Mouse (Mus musculus) stomach, embryonic 15.5 days (tissue): ENCODE measurements around the gene Arhgap28. TPM values are rescaled to one million over a fixed set of nuclear protein-coding genes. Genes with fewer than 3 reads are reported as not detected.
A peak's percentile ranks its signal among the peaks of the same experiment; 100 is the strongest.

Experiments
- ATAC-seq: fragments of 200-750 bp; cut with Nextera tagmentation; 2 replicates; pipeline ENCODE4 v1.8.0; 2017; ENCODE audit warnings: low read depth, moderate number of reproducible peaks, moderate TSS enrichment; ENCODE audit not compliant: insufficient read depth, low FRiP score
- H3K27ac ChIP-seq: fragments of 300-500 bp; sonication (generic); 2 replicates; pipeline ENCODE4 v1.5.1; 2015; ENCODE audit warnings: mild to moderate bottlenecking, inconsistent platforms
- H3K27me3 ChIP-seq: fragments of 300-500 bp; sonication (generic); replicated peaks from 2 replicates; pipeline ENCODE4 v1.6.1; 2015; ENCODE audit warnings: inconsistent platforms
- H3K36me3 ChIP-seq: fragments of 300-500 bp; sonication (generic); 2 replicates; pipeline ENCODE4 v1.6.1; 2015; ENCODE audit warnings: inconsistent platforms
- H3K4me1 ChIP-seq: fragments of 300-500 bp; sonication (generic); 2 replicates; pipeline ENCODE4 v1.6.1; 2015; ENCODE audit warnings: inconsistent platforms
- H3K4me2 ChIP-seq: fragments of 300-500 bp; sonication (generic); 2 replicates; pipeline ENCODE4 v1.6.1; 2015; ENCODE audit warnings: mild to moderate bottlenecking, inconsistent platforms
- H3K4me3 ChIP-seq: fragments of 300-500 bp; sonication (generic); replicated peaks from 2 replicates; pipeline ENCODE4 v1.5.1; 2015; ENCODE audit warnings: inconsistent platforms
- H3K9ac ChIP-seq: fragments of 300-500 bp; sonication (generic); 2 replicates; pipeline ENCODE4 v1.6.1; 2015; ENCODE audit warnings: inconsistent platforms
- H3K9me3 ChIP-seq: fragments of 300-500 bp; sonication (generic); 2 replicates; pipeline ENCODE4 v1.6.1; 2016; ENCODE audit warnings: inconsistent platforms
- WGBS: fragments of 180-500 bp; shearing (Covaris S2); methylation state at CpG from one replicate; pipeline ENCODE4 v1.1.7; 2015; 5-methylcytosine and 5-hydroxymethylcytosine counted together
- polyA plus RNA-seq: library from polyadenylated mRNA; unstranded; fragments of >200 nt; fragmentation: Nextera tagmentation; extraction: Ambion mirVana; gene quantifications from 2 replicates; pipeline ENCODE4 v1.2.1, GENCODE M21; 2015

The Arhgap28 gene
- polyA plus RNA-seq, 1 experiment from 2014 or later: 23.9 TPM

DNA sequence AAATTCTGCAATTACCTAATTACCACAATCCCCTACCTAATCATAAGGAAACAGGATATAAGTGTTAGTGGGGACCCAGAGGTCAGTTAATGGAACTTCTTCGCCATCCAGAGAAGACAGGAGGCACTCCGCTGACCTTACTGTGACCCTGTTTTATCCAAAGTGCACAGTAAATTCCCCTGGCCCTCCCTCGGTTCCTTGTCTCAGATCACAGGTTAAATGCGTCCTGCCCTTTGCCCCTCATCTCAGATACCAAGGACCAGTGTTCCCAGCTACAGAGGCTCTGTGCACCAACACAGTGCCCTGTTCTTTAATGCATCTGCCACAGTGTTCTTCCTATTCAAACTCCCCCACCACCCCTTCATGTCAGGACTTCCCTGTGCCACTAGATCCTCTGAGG lies 18.4 kb downstream of the Arhgap28 start:
- Histone ChIP-seq H3K9ac (no peak overlapping the region), H3K4me3 (no peak overlapping the region), H3K36me3 (no peaks in the 10 kb centered on the region), H3K4me2 (no peak overlapping the region), H3K27ac (no peak overlapping the region), H3K27me3 (no peaks in the 10 kb centered on the region), H3K9me3 (no peaks in the 10 kb centered on the region), H3K4me1 (peaks cover 20% of the 10 kb centered on the region)
- 37% methylated on average over 4 of the region's 4 CpGs for whole genome bisulfite sequencing
- no peak for ATAC-seq

DNA sequence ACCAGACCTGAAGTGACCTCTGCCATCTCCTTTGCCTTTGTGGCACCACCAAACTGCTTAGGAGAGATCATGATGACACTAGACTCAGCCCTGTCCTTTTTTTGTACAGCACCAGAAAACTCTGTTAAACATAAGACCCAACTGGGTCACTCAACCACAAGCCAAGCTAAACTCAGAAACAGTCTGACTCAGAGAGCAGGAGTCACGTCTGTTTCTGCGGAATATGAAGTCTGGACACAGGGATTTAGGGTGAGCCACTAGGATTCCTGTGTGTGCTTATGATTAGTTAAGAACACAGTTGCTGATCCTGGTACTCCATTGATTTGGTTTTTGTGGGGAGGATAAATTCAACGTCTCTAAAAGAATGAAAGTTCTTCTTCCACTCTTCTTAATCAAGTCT lies 23.3 kb downstream of the Arhgap28 start:
- H3K27ac ChIP-seq: no peak overlapping the region
- no peaks in the 10 kb centered on the region for H3K36me3 ChIP-seq
- H3K4me3 ChIP-seq: no peak overlapping the region
- H3K27me3 ChIP-seq: no peaks in the 10 kb centered on the region
- no peaks in the 10 kb centered on the region for H3K9me3 ChIP-seq
- H3K4me1 ChIP-seq: peaks cover 14% of the 10 kb centered on the region; the same call in 1 of the 2 replicates
- no peak overlapping the region for H3K9ac ChIP-seq
- ATAC-seq: no peak
- H3K4me2 ChIP-seq: no peak overlapping the region
- 72% methylated on average over 3 of the region's 3 CpGs for WGBS

DNA sequence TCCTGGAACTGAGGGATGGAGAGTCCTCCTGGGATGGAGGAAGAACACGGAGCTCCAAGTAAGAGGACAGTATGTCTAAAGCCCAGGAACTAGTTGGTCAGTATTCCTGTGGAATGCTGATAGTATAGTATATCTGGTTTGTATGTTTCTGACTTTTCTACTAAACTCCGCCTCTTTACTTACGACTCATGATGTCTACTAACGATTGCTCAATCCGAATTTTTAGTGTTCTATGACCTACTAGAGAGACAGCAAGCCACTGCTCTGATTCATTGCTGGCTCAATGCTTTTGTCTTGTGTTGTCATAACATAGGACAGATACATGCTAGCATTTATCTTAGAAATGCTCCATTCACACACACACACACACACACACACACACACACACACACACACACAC lies 24.7 kb downstream of the Arhgap28 start:
- Histone ChIP-seq H3K27ac (peak overlapping the region; percentile 45; the same call in 1 of the 2 replicates), H3K9me3 (no peaks in the 10 kb centered on the region), H3K4me2 (no peak overlapping the region), H3K36me3 (no peaks in the 10 kb centered on the region), H3K4me3 (no peak overlapping the region), H3K27me3 (no peaks in the 10 kb centered on the region), H3K9ac (no peak overlapping the region), H3K4me1 (peaks cover 18% of the 10 kb centered on the region)
- WGBS: 68% methylated on average over 5 of the region's 5 CpGs
- no peak for ATAC-seq

DNA sequence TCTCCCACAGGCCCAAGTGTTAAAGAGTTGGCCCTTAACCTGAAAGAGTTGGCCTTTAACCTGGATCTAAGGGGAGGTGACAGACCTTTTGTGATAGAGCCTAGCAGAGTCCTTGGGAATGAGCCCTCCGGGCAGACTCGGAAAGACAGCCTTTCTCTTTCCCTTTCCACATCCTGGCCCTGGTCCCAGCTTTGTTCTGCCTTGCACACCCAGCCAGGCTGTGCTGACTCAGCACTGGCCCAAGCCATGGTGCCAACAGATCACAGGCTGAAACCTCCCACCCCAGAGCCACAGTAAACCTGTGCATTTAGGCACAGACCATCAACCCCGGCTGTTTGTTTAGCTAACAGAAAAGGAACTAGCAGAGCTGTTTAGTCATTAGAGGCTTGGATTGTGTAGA lies 25.1 kb downstream of the Arhgap28 start:
- ATAC-seq: peak; percentile 60; the same call in 1 of the 2 replicates
- H3K9ac ChIP-seq: no peak overlapping the region
- no peak overlapping the region for H3K4me3 ChIP-seq
- peaks cover 18% of the 10 kb centered on the region for H3K4me1 ChIP-seq
- H3K36me3 ChIP-seq: no peaks in the 10 kb centered on the region
- no peak overlapping the region for H3K4me2 ChIP-seq
- 19% methylated on average over 3 of the region's 3 CpGs for WGBS
- H3K9me3 ChIP-seq: no peaks in the 10 kb centered on the region
- H3K27me3 ChIP-seq: no peaks in the 10 kb centered on the region
- H3K27ac ChIP-seq: peak overlapping the region; percentile 45; the same call in 1 of the 2 replicates

DNA sequence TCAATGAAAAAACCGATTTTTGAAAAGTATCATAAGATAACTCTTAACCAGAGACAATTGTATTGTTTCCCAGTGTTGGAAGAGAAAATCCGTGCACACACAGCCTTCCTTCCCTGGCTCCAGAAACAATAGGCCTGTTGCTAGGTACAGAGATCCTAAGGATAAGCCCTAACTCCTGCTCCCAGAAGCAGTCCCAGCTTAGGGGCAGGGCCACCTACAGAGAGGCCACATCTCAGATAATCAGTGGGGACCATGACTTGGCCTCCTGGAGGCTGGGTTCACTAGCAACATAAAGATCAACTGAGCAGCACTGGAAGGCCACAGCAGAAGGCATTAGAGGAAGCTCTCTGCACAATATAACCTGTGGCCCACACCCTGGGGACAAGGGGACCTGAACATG lies 27.5 kb downstream of the Arhgap28 start:
- Histone ChIP-seq H3K4me3 (no peak overlapping the region), H3K4me1 (peaks cover 18% of the 10 kb centered on the region), H3K9ac (no peak overlapping the region), H3K27ac (no peak overlapping the region), H3K27me3 (no peaks in the 10 kb centered on the region), H3K9me3 (no peaks in the 10 kb centered on the region), H3K4me2 (no peak overlapping the region), H3K36me3 (no peaks in the 10 kb centered on the region)
- 36% methylated on average over 2 of the region's 2 CpGs for WGBS
- ATAC-seq: peak; percentile 63; the same call in 1 of the 2 replicates

DNA sequence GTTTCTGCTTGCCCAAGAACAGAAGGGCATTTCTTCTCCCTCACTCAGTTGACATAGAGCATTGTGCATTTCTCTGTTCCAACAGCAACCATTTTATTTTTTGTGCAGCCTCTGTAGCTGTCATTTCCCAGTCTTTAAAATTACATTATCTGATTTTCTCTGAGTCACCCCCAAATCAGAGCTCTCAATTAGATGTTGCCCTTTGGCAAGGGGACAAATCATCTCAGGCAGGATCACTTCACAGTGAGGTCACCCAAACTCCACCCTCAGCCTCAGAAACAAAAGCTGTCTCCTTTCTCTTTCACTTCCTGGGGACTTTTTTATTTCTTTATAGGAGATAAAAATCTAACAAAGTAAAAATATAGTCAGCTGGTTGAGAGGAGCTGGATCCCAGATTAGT lies 27.9 kb downstream of the Arhgap28 start:
- H3K4me1 ChIP-seq: peaks cover 18% of the 10 kb centered on the region
- ATAC-seq: no peak
- no peaks in the 10 kb centered on the region for H3K9me3 ChIP-seq

DNA sequence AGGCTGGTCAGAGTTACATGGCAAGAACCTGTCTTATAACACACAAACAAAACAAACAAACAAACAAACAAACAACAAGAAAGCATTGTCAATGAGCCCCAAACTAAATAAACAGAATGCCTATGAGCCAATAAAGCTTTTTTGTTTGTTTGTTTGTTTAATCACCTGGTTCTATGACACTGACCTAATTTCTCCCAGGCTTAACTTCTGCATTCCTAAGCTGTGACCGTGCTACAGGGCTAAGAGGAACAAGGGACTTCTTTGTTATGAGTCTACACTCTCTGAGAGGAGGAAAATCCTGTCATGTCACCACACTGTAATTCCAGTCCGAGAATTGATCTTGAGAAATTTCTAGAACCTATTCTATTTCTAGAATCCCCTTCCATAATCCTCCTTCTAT lies 29.2 kb downstream of the Arhgap28 start:
- Histone ChIP-seq H3K27ac (no peak overlapping the region), H3K9me3 (no peaks in the 10 kb centered on the region), H3K4me3 (no peak overlapping the region)

More for the DNA sequence above, 27.9 kb downstream of the Arhgap28 start:
- no peaks in the 10 kb centered on the region for H3K36me3 ChIP-seq
- H3K9ac ChIP-seq: no peak overlapping the region
- H3K4me2 ChIP-seq: no peak overlapping the region
- H3K27me3 ChIP-seq: no peaks in the 10 kb centered on the region
- no peak overlapping the region for H3K27ac ChIP-seq
- no peak overlapping the region for H3K4me3 ChIP-seq

DNA sequence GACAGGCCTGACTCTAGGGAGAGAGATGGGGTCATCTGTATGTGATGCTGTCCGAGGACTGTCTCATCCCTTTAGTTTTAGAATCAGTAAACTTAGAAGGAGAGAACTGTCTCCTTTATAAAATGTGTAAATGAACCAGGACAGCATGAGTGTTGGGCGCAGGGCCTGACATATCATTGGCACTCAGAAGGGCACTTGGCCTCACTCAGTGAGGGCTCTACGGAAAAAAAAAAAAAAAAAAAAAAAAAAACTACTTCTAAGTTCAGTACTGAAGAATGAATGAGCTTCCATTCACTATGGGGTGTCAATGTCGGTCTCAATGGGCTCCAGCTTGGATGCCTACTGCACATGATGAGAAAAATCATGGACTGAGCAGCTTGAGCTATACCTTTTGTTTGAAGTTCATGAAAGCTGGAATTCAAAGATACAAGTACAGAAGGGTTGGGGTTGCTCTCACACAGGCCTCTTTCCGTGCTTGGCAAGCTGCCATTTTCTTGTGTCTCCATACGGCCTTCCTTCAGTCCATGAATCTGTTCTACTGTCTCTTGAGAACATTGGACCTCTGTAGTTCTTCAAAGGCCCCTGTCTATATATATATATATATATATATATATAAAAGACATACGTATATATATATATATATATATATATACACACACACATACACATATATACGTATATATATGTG lies 36.9 kb downstream of the Arhgap28 start:
- Histone ChIP-seq H3K27ac (no peak overlapping the region), H3K4me1 (no peaks in the 10 kb centered on the region), H3K27me3 (no peaks in the 10 kb centered on the region), H3K9me3 (no peaks in the 10 kb centered on the region), H3K9ac (no peak overlapping the region), H3K4me2 (no peak overlapping the region), H3K36me3 (no peaks in the 10 kb centered on the region), H3K4me3 (no peak overlapping the region)
- no peak for ATAC-seq
- WGBS: 61% methylated on average over 8 of the region's 8 CpGs

More for the DNA sequence above, 29.2 kb downstream of the Arhgap28 start:
- H3K9ac ChIP-seq: no peak overlapping the region
- 44% methylated on average over 2 of the region's 2 CpGs for WGBS
- no peaks in the 10 kb centered on the region for H3K27me3 ChIP-seq
- peaks cover 18% of the 10 kb centered on the region for H3K4me1 ChIP-seq
- H3K4me2 ChIP-seq: no peak overlapping the region
- no peak for ATAC-seq
- no peaks in the 10 kb centered on the region for H3K36me3 ChIP-seq

DNA sequence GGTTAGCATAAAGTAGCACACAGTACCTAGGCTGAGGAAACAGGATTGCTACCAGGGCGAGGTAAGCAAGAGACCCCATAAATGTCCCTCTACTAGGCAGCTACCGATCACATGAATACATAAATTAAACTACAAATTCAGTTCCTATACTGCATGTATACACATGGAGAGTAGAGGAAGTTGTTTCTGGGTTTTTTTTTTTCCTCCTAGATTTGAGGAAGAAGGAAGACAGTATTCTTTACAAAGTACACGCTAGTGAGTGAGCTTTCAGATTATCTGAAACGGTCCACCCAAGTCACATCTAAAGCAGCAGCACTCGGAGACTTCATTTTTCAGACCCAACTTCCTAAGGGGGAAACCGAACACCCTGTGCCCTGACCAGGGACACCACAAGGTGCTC lies 41.1 kb downstream of the Arhgap28 start:
- no peak overlapping the region for H3K27ac ChIP-seq
- H3K27me3 ChIP-seq: no peaks in the 10 kb centered on the region
- no peaks in the 10 kb centered on the region for H3K4me1 ChIP-seq
- no peak overlapping the region for H3K4me3 ChIP-seq
- no peak for ATAC-seq
- no peaks in the 10 kb centered on the region for H3K36me3 ChIP-seq
- no peak overlapping the region for H3K9ac ChIP-seq
- 83% methylated on average over 6 of the region's 6 CpGs for WGBS
- H3K9me3 ChIP-seq: no peaks in the 10 kb centered on the region
- H3K4me2 ChIP-seq: no peak overlapping the region

DNA sequence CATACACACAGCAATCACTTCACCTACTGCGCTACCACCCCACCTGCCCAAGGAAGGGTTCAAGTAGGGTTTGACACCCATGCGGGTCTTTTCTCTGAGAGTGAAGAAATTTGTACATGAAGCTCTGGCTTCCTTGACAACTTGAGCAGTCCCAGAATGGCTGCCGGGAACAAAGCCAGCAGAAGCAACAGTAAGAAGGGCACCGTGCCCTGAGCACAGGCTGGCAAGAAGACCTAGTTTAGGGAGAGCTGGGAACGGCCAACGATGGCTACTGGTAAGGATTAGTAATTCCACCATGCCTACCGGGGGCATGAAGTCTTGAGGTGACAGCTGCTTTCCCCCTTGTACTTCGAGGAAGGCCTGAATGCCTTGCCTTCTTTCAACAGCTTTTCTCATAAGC lies 41.9 kb downstream of the Arhgap28 start:
- no peak overlapping the region for H3K4me3 ChIP-seq
- H3K36me3 ChIP-seq: no peaks in the 10 kb centered on the region
- no peak for ATAC-seq
- H3K27me3 ChIP-seq: no peaks in the 10 kb centered on the region
- 90% methylated on average over 8 of the region's 8 CpGs for WGBS
- no peaks in the 10 kb centered on the region for H3K9me3 ChIP-seq
- H3K4me2 ChIP-seq: no peak overlapping the region
- H3K4me1 ChIP-seq: no peaks in the 10 kb centered on the region
- no peak overlapping the region for H3K27ac ChIP-seq
- H3K9ac ChIP-seq: no peak overlapping the region

DNA sequence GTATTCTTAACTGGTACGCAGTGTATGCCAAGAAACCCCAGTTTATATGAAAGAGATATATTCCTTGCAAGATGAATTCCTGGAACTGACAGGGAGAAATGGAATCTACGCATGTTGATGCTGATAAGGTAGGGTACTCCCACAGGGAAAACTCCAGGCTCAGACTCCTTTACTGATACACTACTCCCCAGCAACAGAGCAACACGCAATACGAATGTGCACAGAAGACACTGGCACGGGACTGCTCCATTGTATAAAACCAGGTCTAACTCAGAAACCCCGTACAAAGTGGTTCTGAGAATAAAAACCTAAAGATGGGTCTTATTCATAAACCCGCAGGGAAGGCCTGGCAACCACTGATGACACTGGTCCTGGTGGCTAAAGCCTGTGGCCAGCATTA lies 45.0 kb downstream of the Arhgap28 start:
- no peak overlapping the region for H3K27ac ChIP-seq
- 85% methylated on average over 7 of the region's 7 CpGs for WGBS
- no peak overlapping the region for H3K4me3 ChIP-seq
- H3K4me2 ChIP-seq: no peak overlapping the region
- ATAC-seq: no peak
- peaks cover 16% of the 10 kb centered on the region for H3K4me1 ChIP-seq
- H3K27me3 ChIP-seq: no peaks in the 10 kb centered on the region
- no peak overlapping the region for H3K9ac ChIP-seq
- no peaks in the 10 kb centered on the region for H3K36me3 ChIP-seq
- no peaks in the 10 kb centered on the region for H3K9me3 ChIP-seq

DNA sequence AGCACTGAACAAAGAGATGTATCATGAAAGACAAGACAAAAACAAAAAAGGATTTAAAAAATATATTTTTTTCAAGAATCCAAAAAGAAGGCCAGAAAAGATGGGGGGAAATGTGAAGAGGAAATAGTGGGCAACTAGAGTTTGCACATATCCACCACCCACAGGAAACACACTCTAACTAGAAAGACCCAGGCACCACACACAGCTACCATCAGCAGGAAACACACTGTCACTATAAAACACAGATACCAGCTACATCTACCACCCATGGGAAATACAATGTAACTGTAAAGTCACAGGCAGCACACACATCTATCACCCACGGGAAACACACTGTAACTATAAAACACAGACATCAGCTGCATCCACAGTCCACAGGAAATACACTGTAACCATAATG lies 46.3 kb downstream of the Arhgap28 start:
- H3K4me2 ChIP-seq: no peak overlapping the region
- peaks cover 24% of the 10 kb centered on the region for H3K4me1 ChIP-seq
- no peak overlapping the region for H3K27ac ChIP-seq
- ATAC-seq: no peak
- H3K27me3 ChIP-seq: no peaks in the 10 kb centered on the region
- 61% methylated on average over 1 of the region's 1 CpGs for WGBS
- H3K4me3 ChIP-seq: no peak overlapping the region
- H3K9ac ChIP-seq: no peak overlapping the region
- H3K36me3 ChIP-seq: no peaks in the 10 kb centered on the region
- H3K9me3 ChIP-seq: no peaks in the 10 kb centered on the region
